Mouse (Mus musculus): ENCODE measurements around the gene Tsc2. TPM values are rescaled to one million over a fixed set of nuclear protein-coding genes. Genes with fewer than 3 reads are reported as not detected.

Tsc2 gene
- polyA plus RNA-seq, 1 experiment from 2014 or later: 43.4 TPM

DNA sequence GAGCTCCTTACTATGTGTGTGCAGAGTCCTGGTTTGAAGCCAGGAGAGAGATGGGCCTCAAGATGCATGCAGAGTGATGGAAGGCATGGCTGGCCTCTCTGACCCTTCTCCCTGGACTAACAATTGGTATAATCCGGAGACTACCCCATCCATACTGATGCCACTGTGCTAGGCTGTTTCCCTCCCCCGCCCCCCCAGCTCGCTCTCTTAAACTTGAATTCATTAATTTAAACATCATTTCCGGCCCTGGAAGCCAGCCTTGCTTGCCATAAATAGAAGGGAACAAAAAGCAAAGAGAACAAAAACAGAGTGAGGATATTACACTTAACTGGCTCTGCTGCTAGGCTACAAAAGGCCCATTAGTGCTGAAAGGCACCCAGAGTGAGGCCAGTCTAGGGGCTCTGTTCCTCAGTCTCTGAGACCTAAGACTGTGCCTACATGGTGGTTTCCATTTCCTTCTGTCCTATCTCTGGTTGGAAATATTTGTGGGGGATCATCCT is 73.8 kb downstream of the Tsc2 start:
- Histone ChIP-seq H3K36me3 (ENCODE audit: inconsistent target) (no peaks in the 10 kb centered on the region), H3K4me3 (ENCODE audit: inconsistent target) (no peak overlapping the region), H3K27ac (no peak overlapping the region), H3K79me2 (ENCODE audit: inconsistent target) (peaks cover 81% of the 10 kb centered on the region; the same call in 1 of the 2 replicates)
- 21% methylated on average over 4 of the region's 4 CpGs for WGBS (ENCODE audit: missing documents)

DNA sequence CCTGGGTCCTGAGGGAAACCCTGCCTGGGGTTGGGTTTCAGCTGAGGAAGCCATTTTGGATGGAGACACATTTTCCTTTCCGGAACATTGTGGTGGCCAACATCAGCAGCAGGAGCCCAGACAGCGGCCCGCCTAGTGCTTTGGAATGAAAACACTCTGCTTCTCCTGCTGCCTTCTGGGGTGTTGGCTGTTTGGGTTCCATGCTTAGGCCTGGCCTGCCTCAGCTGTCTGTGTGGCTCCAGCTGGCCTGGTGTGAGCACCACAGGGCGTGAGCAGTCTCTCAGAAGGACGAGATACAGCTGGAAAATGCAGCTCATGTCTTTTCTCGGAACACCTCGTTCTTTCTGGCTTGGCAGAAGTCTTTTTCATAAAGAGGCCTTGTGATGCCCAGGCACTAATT is 75.3 kb downstream of the Tsc2 start:
- Histone ChIP-seq H3K79me2 (ENCODE audit: inconsistent target) (peaks cover 85% of the 10 kb centered on the region; the same call in 1 of the 2 replicates), H3K4me3 (ENCODE audit: inconsistent target) (no peak overlapping the region), H3K27ac (no peak overlapping the region), H3K36me3 (ENCODE audit: inconsistent target) (no peaks in the 10 kb centered on the region)
- WGBS (ENCODE audit: missing documents): 98% methylated on average over 7 of the region's 7 CpGs

DNA sequence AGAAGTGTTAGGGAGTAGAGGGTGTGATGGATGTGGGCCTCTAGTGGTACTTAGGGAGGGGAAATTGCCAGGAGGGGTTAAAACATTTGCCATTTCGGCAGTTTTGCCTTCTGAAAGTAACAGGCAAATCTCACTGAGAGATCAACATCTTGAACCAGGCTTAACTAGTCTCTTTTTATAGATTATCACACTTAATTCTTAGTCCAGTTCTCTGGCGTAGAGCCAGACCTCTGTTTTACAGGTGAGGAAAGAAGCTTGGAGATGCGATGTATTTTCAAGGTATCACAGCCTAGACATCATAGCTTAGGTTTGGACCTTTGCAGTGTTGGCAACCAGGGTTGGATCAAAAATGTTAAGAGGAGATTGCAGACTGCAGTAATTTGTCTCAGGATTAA is 81.4 kb downstream of the Tsc2 start:
- peak overlapping the region; percentile 36 for H3K4me3 ChIP-seq (ENCODE audit: inconsistent target)
- 81% methylated on average over 3 of the region's 3 CpGs for WGBS (ENCODE audit: missing documents)
- H3K79me2 ChIP-seq (ENCODE audit: inconsistent target): peaks cover 55% of the 10 kb centered on the region
- no peaks in the 10 kb centered on the region for H3K36me3 ChIP-seq (ENCODE audit: inconsistent target)
- no peak overlapping the region for H3K27ac ChIP-seq

DNA sequence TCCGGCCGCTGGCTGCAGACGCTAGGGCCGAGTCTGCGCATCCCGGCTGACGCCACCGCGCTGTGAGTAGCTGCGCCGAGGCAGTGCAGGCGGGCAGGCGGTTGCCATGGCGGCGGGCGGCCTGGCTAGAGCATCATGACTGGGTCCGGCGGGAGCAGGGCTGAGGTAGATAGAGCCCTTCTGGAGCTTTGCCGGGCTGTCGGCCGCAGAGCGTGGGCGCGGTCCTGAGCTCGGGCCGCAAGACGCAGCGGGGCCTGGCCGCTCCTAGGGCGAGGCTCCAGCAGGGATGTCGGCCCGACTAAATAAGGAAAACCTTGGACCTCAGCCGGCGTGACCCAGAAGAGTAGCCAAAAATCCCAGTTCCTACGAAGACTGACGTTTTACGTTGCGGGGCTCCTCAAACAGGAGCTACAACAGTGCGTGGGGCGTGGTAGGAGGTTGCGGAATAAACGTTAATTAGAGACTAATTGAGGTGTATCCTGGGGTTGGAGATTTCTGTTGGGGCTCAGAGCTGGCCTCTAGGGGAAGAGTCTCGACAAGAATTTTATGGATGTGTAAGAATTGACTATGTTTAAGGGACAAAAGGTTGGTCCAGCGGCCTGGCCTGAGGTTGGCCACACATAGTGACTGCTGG is 81.9 kb downstream of the Tsc2 start:
- Histone ChIP-seq H3K79me2 (ENCODE audit: inconsistent target) (peaks cover 50% of the 10 kb centered on the region), H3K27ac (no peak overlapping the region), H3K4me3 (ENCODE audit: inconsistent target) (peak overlapping the region; percentile 36), H3K36me3 (ENCODE audit: inconsistent target) (no peaks in the 10 kb centered on the region)
- WGBS (ENCODE audit: missing documents): 3% methylated on average over 44 of the region's 44 CpGs

DNA sequence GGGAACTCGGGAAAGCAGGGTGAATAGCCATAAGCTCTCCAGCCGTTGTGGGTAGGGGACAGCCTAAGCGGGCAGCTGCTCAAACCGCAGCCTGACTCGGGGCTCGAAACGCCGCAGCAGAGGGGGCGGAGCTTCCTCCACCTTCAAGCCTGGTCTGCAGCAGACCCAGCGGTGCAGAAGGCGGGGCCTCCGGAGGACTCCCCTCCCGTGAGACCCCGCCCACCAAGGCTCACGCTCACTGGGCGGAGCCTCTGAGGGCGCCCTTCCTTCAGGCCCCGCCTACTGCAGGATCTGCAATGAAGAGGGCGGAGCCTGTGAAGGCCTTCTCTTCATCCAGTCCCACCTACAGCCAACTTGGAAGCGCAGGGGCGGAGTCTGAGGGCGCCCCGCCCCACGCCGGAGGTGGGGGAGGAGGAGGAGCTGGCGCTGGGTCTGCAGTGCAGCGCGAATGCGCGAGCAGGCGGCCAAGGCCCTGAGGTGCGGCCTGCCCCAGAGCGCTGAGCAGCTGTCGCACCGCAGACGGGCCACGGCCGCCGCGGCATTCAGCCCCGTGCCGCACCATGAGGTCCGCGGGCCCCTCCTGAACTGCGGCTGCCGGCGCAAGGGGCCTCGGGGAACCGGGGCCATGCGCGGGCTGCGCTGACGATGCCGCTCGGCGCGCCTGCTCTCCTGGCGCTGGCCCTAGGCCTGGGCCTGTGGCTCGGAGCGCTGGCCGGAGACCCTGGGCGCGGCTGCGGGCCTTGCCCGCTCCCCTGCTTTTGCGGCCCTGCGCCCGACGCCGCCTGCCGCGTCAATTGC is 82.6 kb downstream of the Tsc2 start, which contains the start of gene Pkd1:
Gene Pkd1, plus strand, starts transcription at position 217 of the 798 bp plus-strand sequence.
- 0% methylated on average over 57 of the region's 72 CpGs for WGBS (ENCODE audit: missing documents)
- Histone ChIP-seq H3K36me3 (ENCODE audit: inconsistent target) (no peaks in the 10 kb centered on the region), H3K27ac (peak within 1 kb of the TSS; percentile 61), H3K4me3 (ENCODE audit: inconsistent target) (peak within 1 kb of the TSS; percentile 55), H3K79me2 (ENCODE audit: inconsistent target) (peaks cover 43% of the 10 kb centered on the region)

DNA sequence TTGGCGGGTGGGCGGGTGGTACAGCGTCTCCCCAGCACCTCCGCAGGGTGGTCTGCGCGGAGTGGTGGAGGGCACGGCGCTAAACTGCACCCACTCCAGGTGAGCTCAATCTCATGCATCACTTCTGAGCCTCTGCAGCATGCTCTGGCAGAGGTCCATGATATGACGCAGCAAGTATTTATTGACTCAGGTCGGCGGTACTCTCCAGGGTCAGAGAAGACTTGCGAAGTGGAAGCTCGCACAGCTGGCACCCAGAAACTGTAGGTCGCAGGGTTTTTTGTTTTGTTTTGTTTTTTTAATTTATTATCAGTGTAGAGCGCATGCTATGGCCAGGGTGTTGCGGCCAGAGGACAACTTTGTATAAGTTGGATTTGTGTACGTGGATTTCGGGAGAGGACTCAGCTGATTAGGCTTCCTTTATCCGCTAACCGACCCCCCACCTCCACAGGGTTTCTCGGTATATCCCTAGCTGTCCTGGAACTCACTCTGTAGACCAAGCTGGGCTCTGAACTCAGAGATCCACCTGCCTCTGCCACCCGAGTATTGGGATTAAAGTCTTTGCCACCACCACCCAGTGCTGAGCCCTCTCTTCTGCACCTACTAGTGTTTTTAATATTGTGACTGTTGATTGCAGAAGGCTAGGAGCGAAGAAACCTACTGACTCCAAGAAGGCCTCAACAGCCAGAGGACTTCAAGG is 83.4 kb downstream of the Tsc2 start:
- 1% methylated on average over 23 of the region's 23 CpGs for WGBS (ENCODE audit: missing documents)
- Histone ChIP-seq H3K36me3 (ENCODE audit: inconsistent target) (no peaks in the 10 kb centered on the region), H3K27ac (peak overlapping the region; percentile 61), H3K79me2 (ENCODE audit: inconsistent target) (peaks cover 36% of the 10 kb centered on the region), H3K4me3 (ENCODE audit: inconsistent target) (peak overlapping the region; percentile 55)

DNA sequence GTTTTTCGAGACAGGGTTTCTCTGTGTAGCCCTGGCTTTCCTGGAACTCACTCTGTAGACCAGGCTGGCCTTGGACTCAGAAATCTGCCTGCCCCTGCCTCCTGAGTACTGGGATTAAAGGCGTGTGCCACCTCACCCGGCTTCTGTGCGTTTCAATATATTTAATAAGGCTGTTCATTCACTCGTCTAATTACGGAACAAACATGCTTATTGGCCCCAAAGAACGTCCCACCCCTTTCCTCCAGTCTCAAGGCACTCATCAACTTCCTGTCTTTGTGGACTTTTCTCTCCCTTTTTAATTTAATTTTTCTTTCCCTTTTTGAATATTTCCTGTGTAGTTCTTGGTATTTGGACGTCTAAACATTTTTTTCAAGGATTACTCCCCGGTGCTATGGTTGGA is 84.0 kb downstream of the Tsc2 start:
- WGBS (ENCODE audit: missing documents): 2% methylated on average over 9 of the region's 9 CpGs
- H3K4me3 ChIP-seq (ENCODE audit: inconsistent target): peak overlapping the region; percentile 55

DNA sequence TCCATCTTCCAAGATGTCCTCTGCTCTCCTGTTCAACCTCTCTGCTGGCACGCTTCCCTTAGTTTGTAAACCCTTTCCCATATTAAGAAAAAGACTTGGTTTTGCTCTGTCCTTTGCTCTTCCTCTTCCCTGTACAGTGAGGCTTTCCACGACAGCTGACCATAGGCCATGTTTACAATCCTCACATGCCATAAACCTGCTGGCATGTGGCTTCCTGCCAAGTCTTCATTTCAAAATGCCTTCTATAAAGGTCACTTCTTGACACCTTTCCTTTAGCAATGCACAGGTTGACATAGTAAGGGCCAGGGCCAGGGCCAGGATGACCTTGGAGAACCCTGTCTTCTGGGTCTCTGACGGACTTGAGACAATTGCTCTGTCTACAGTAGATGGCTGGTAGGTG is 86.2 kb downstream of the Tsc2 start:
- H3K27ac ChIP-seq: no peak overlapping the region
- 84% methylated on average over 3 of the region's 3 CpGs for WGBS (ENCODE audit: missing documents)
- H3K4me3 ChIP-seq (ENCODE audit: inconsistent target): no peak overlapping the region
- H3K36me3 ChIP-seq (ENCODE audit: inconsistent target): no peaks in the 10 kb centered on the region
- peaks cover 7% of the 10 kb centered on the region for H3K79me2 ChIP-seq (ENCODE audit: inconsistent target)

More for the DNA sequence above, 84.0 kb downstream of the Tsc2 start:
- peaks cover 29% of the 10 kb centered on the region for H3K79me2 ChIP-seq (ENCODE audit: inconsistent target)
- no peaks in the 10 kb centered on the region for H3K36me3 ChIP-seq (ENCODE audit: inconsistent target)
- H3K27ac ChIP-seq: peak overlapping the region; percentile 61

Other genes with a start within 250 kb of the Tsc2 start
- gene Rnps1, start 218.1 kb downstream of the Tsc2 start, polyA plus RNA-seq (2018): 59.5 to 100 TPM (median 80.3 TPM) in 3 replicates
- 10.4 to 30.9 TPM (median 23.5 TPM) in 3 replicates for gene Eci1, start 206.0 kb downstream of the Tsc2 start, polyA plus RNA-seq (2018)
- gene Dnase1l2, start 189.5 kb downstream of the Tsc2 start, polyA plus RNA-seq (2018): 0.23 to 1.5 TPM (median 1.1 TPM) in 3 replicates
- 7.7 to 13.8 TPM (median 10.3 TPM) in 3 replicates for gene E4f1, start 162.3 kb downstream of the Tsc2 start, polyA plus RNA-seq (2018)
- 7.0 to 22.6 TPM (median 15.0 TPM) in 3 replicates for gene Pgp, start 162.2 kb downstream of the Tsc2 start, polyA plus RNA-seq (2018)
- not detected in 3 replicates for gene Bricd5, start 158.7 kb downstream of the Tsc2 start, polyA plus RNA-seq (2018)
- gene Mlst8, start 153.6 kb downstream of the Tsc2 start, polyA plus RNA-seq (2018): 10.9 to 13.2 TPM (median 11.6 TPM) in 3 replicates
- not detected in 3 replicates for gene Caskin1, start 144.0 kb downstream of the Tsc2 start, polyA plus RNA-seq (2018)
- 42.9 to 61.3 TPM (median 48.4 TPM) in 3 replicates for gene Traf7, start 104.7 kb downstream of the Tsc2 start, polyA plus RNA-seq (2018)
- gene Rab26, start 98.4 kb downstream of the Tsc2 start, polyA plus RNA-seq (2018): not detected in 3 replicates
- 9.7 to 18.0 TPM (median 16.3 TPM) in 3 replicates for gene Pkd1, start 82.8 kb downstream of the Tsc2 start, polyA plus RNA-seq (2018)
- 3.1 to 5.8 TPM (median 3.7 TPM) in 3 replicates for gene Nthl1, start 50 bp upstream of the Tsc2 start, polyA plus RNA-seq (2018)
- 0.15 TPM in 1 of 3 replicates, not detected in the others for gene Slc9a3r2, start 17.7 kb upstream of the Tsc2 start, polyA plus RNA-seq (2018)
- gene Npw, start 25.8 kb upstream of the Tsc2 start, polyA plus RNA-seq (2018): not detected in 3 replicates
- 8.0 to 14.3 TPM (median 12.2 TPM) in 3 replicates for gene Zfp598, start 37.1 kb upstream of the Tsc2 start, polyA plus RNA-seq (2018)
- 0.14 to 0.76 TPM (median 0.19 TPM) in 3 replicates for gene Syngr3, start 57.3 kb upstream of the Tsc2 start, polyA plus RNA-seq (2018)
- 16.2 to 28.0 TPM (median 20.3 TPM) in 3 replicates for gene Gfer, start 63.5 kb upstream of the Tsc2 start, polyA plus RNA-seq (2018)
- gene Noxo1, start 63.6 kb upstream of the Tsc2 start, polyA plus RNA-seq (2018): 0.50 to 3.8 TPM (median 0.72 TPM) in 3 replicates
- 10.6 to 22.6 TPM (median 18.7 TPM) in 3 replicates for gene Tbl3, start 75.0 kb upstream of the Tsc2 start, polyA plus RNA-seq (2018)
- not detected in 3 replicates for gene Rnf151, start 85.4 kb upstream of the Tsc2 start, polyA plus RNA-seq (2018)
- gene Rps2, start 85.5 kb upstream of the Tsc2 start, polyA plus RNA-seq (2018): 612 to 1,759 TPM (median 1,226 TPM) in 3 replicates
- gene Ndufb10, start 91.8 kb upstream of the Tsc2 start, polyA plus RNA-seq (2018): 128 to 178 TPM (median 156 TPM) in 3 replicates
- gene Rpl3l, start 95.2 kb upstream of the Tsc2 start, polyA plus RNA-seq (2018): not detected in 3 replicates
- gene Msrb1, start 104.0 kb upstream of the Tsc2 start, polyA plus RNA-seq (2018): 145 to 266 TPM (median 156 TPM) in 3 replicates
- gene Hs3st6, start 120.4 kb upstream of the Tsc2 start, polyA plus RNA-seq (2018): not detected in 3 replicates
- not detected in 3 replicates for gene Meiob, start 171.7 kb upstream of the Tsc2 start, polyA plus RNA-seq (2018)
- gene Hagh, start 207.5 kb upstream of the Tsc2 start, polyA plus RNA-seq (2018): 27.7 to 43.0 TPM (median 28.4 TPM) in 3 replicates
- 6.7 to 11.2 TPM (median 10.4 TPM) in 3 replicates for gene Fahd1, start 217.7 kb upstream of the Tsc2 start, polyA plus RNA-seq (2018)
- gene Igfals, start 233.4 kb upstream of the Tsc2 start, polyA plus RNA-seq (2018): not detected in 3 replicates

Data from macrophage (primary cell).